Mouse (Mus musculus) mesoderm, embryonic 11.5 days (tissue): ENCODE measurements at regions not wholly inside any gene's neighbourhood (a gene's known extent, or its start where the extent isn't known, plus 50 kb on each side); places are given as distances from the start of the nearest gene placed in this dataset.

Experiments used
- DNase-seq: peaks from one replicate; pipeline ENCODE4 v3.0.0-alpha.2; 2012; ENCODE audit warnings: low read depth, low spot score

DNA sequence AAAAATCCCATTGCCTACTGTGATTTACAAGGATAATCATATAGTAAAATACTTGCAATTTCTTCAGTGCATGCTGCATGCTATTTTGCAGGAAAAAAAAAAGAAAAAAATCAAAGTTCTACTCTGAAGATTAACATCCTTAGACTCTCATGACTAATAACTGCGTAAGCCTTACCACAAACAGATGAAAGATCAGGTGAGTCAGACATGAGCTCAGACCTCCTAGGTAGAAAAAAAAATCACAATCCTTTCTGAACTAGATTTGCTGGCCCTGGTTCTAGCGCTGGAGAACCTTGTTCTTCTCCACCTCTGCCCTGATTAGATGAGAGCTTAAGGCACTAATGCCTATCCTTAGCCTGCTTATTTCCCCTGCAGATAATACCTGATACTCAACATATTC lies 96.1 kb upstream of the Snap25 start:
- no peak for DNase-seq

DNA sequence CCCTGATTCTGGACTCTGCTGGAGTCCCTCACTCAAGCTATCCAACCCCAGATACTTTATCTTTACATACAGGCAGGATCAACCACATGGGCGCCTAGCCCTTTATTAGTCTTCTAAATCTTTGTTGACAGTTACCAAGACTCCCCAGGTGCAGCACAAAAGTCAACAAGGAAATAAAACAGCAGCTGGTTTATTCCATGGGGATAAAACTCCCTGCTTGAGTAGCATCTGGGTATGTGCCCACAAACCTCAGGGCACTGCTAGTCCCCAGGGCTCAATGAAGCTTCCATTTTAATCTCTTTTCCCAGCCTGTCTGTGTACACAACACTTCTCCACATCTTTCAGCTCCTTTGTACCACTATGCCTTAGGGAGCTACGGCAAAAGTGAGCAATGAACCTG lies 95.1 kb upstream of the Snap25 start:
- DNase-seq, result peak; percentile 23

DNA sequence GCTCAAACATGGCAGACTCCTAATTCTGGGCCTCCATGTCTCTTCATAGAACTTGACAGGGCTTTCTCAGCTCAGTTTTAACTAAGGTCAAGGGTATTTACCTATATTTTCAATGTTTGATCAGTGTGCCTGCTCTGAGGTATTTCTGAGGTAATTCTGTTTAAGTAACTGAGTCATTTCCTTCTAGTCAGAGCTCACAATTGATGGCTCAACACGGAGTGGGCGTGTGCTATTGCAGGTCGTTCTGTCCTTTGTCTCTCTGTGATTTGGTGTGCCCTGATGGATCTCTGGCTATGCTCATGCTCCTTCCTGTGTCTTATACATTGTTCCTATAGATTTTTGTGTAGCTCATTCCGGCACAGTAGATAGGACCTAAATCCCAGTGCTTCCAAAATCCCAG lies 92.9 kb upstream of the Snap25 start:
- no peak for DNase-seq

DNA sequence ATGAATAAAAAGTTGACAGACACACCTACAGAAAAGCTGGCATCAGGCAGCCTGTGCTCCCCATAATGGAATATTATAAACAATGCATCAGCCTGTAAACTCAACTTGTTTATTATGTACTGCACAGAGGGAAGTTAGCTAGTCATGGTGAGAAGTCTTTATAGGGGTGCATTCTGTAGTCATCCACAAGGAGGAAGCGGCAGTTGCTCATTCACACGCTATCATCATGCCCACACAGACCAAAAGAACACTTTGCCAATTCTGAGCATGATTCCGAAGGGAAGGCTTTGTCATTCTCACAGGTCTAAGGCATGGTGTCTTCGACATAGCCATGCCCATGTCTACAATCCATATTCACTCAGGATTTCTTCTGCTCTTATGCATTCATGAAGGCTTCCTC lies 92.3 kb upstream of the Snap25 start:
- DNase-seq, result no peak

DNA sequence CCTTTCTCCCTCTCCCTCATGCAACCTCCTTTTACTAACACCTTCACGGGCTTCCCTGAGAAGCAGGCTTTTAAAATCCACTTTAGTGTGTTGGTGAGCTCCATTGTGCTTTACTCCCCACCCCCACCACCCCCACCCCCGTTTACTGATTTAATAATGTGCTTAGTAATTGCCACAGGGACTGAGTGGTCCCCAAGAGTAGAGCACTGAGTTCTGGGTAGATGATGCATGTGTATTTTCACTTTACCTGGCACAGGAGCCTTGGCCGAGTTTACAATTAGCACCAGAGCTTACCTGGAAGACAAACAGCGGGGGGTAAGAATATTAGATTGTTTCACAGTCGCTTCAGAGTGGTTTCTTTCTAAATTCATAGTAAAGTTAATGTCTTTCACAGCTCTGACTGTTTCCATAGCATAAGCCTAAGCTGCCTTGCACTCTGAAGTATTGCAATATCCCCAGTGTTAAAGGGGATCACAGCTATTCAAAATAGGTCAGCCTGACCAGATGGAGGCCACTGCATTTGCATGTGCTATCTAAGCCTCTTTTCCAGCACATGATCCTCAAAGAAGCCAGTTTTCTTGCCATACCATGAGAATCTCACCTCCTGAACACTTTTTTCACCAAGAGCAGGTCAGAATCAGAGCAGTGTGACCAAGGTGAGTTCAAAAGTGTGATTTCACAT lies 89.3 kb upstream of the Snap25 start:
- no peak for DNase-seq

DNA sequence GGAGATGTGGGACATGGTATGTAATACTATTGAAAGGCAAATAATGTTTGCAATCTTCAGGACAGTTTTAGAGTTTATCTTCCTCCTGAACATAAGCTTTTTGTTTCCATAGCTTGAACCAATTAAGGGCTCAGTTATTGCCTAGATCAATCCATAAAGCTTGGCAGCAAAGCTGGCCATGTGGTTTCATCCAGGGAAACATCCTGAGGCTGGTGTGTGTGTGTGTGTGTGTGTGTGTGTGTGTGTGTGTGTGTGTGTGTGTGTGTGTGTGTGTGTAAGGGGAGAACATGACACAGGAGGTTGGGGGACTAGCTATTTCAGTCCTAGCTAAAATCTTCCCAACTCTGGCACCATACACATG lies 88.8 kb upstream of the Snap25 start:
- no peak for DNase-seq

DNA sequence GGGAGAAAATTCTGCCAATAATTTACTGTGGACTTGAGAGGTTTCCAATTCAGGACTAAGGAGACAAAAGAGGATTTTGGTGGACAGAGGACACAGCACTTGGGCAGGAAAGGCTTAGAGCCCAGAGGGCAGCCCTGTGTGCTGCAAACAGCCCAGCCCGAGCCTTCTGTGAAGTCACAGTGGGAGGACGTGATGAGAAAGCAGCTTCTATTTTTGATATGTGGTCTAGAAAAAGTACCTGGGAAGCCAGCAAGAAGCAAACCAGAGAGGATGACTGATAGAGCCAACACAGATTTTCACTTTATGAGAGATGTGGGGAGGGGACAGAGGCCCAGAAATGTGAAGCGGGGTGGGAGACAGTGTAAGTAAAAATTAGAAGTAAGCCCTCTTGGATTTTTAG lies 66.3 kb upstream of the Snap25 start:
- DNase-seq, result no peak

DNA sequence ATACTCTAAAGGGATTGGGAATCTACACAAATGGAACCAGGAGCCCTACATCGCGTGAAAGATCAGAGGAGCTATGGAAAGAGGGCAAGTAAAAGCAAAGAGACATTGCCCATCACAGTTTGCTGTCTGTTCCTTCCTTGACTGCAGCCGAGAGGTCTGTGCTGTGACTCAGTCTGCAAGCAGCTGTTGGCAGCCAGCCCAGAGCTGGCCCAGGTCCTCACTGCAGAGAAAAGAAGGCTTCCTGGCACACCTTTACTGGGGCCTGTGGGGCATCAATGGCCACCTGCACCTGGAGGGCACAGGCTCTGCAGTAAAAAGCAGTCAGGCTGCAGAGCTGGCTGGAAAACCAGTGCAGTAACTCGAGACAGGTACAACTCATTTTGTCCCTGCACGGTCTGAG lies 64.6 kb upstream of the Snap25 start:
- DNase-seq, result no peak

DNA sequence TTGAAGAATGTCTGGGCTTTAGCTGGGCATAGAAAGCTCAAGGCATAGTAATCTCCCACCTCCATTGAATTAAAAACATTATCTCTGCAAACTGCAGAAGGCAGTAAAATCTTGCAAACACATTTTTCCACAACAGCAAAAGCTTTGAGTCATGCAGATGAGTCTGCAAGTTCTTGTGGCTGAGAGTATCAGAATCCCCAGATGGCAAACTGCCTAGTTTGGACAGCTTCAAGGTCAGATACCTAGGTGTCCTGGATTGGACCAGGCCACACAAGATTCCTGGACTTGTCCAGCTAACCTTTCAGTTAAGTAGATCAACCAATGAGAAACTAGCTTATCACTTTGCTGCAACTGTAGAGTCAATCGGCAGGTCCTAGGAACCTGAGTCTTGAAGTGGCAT lies 62.5 kb upstream of the Snap25 start:
- DNase-seq, result no peak

DNA sequence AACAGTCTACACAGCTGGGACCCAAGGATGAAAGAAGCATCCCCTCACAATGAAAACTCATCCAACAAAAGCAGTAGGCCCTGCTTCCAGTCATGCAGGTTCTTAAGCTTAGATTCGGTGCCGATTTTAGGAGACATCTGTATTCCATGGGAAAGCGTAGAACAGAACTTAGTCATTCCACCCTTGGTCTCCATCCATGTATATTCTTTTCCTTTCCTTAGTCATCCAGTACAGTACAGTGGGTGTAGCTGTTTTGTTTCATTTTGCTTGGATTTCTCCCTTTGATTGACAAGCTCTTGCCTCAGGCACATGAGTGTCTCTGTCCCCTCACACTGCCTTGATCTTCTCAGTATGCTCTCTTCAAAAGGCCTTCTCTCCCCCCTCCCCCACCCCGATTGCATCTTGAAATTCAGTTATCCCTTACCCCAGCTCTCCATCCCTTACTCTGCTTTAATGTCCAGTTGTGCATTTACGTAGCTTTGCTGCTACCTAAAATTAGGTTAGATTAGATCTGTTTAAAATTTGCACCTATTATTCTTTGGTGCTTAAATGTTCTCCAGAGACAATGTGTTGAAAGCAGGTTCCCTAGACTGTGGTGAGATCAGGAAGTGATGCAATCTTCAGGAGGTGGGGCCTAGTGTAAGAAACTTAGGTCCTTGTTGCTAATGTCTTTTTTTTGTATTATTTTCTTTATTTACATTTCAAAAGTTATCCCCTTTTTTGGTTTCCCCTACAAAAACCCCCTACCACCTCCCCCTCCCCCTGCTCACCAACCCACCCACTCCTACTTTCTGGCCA lies 60.8 kb upstream of the Snap25 start:
- DNase-seq, result no peak
